Mouse (Mus musculus) kidney, adult 2 months (tissue): ENCODE results near the gene Gimap8.

Experiments
- CTCF ChIP-seq: fragments of 200-500 bp; conservative IDR thresholded peaks from 2 replicates; pipeline ENCODE4 v1.5.1; 2011; ENCODE audit warnings: low read depth, mild to moderate bottlenecking, control low read depth, low read length, moderate library complexity, mixed read lengths; ENCODE audit not compliant: insufficient read depth, insufficient read length
- POLR2A ChIP-seq: fragments of 200-500 bp; IDR thresholded peaks from one replicate; pipeline ENCODE4 v1.6.1; 2011; ENCODE audit warnings: low read depth, low read length, control low read depth

DNA sequence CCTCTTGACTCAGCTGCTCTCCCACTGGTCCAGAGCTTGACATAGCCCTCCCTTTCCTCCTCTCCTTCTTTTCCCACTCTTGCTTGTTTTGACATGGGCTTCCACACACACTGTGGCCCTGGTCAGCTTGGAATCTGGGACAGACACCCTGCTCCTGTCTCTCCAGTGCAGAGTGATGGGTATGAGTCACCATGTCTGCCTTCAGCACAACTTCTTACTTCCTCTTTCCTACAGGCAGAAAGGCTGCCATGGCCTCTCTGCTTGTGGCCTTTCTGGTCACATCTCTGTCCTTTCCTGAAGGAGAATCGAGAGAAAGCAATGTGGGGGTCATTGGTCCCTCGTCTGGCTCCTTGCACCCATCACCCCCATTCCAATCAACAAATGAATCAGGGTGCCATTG lies 40.0 kb downstream of the Gimap8 start:
- TF ChIP-seq CTCF (no peak), POLR2A (no peak)
